Mouse (Mus musculus) mouse trophoblast stem cell (cell line): ENCODE results near the gene Mybbp1a.

Experiments
- in situ Hi-C, 2 experiments: fragments of 300-500 bp; cut with MseI, MboI; formaldehyde crosslinking; loops; 2 replicates in 1 of 2; 3 replicates in 1 of 2; pipeline ENCODE4 v1.15.1; 2025

Mybbp1a gene

DNA sequence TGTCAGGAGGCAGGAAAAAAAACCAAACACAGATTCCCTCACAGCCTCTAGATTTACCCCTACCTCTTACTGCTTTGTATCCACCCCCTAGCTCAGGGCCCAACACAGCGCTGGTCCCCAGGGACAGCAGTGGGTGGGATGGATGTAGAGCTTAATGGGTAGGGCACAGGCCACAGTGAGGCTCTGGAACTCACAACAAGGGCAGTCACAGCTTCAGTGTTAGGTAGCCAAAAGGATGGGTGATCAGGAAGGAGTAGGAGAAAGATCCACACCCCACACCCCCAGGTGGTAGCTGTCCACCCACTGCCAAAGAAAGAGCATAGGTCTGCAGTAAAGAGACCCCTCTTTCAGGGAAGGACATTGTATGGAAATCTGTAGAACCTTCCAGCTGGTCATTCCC lies 36.5 kb downstream of the Mybbp1a start:
- in situ Hi-C loops = no loop called here

- in situ Hi-C loops = no loop called here
Observed at GRCm38 (mm10) chr11:72478228-72478627, 37.1 kb downstream of the Mybbp1a start.

- in situ Hi-C loops = no loop called here
Observed at GRCm38 (mm10) chr11:72479499-72479898, 38.3 kb downstream of the Mybbp1a start.

DNA sequence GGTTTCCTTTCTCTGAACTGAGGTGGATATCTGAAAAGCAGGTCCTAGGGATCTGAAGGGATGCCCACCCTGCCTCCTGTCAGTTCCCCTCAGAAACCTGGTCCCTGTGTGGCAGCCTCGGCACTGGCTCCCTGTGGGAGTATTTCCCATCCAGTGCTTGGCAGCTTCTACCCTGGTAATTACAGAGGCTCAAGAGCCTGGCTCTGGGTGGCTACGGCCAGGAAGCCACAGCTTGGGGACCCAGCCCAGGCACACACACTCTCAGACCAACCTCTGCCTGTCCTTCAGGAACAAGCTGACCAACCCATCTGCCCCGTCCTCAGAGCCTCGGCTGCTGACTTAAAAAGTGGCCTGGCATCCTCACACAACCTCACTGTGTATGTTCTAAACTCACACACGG lies 40.2 kb downstream of the Mybbp1a start:
- in situ Hi-C loops = no loop called here

DNA sequence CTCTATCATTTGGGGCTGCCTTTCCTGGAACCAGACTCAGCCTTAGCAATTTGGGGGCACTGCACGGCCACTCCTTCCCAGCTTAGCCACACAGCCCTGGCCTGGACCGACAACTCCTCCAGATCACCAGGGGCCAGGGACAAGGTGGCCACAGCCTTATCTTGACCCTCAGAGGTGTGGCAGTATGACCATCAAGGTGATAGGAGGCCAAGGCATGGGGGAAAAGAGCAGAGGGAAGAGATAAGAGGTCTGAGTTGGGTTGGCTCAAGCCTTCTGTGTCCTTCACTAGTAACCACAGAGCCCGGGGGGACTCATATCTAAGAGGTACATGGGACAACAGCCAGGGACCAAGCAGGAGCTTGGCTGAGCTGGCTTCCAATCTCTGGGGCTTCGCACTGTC lies 40.8 kb downstream of the Mybbp1a start:
- in situ Hi-C loops = no loop called here

GRCm38 (mm10) chr11:72484549-72484948 lies 43.4 kb downstream of the Mybbp1a start:
- in situ Hi-C loops = no loop called here

DNA sequence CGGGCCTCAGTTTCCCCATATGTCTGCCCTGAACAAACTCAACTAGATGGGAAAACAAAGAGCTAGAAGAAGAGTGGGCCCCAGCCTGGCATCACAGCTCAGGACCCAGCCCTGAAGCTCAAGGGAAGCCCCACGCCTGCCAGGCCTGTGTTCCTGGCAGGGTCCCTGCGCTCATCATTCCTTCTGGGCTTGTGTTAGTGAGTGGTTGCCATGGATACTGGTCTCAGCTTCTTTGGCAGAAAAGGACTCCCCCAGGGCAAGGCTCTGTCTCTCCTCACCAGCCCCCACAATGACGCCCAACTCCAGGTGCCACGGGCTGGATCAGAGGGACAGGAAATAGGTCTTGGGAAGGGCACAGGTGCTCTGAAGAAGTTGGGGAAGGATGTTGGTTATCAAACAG lies 44.0 kb downstream of the Mybbp1a start:
- in situ Hi-C loops = no loop called here

DNA sequence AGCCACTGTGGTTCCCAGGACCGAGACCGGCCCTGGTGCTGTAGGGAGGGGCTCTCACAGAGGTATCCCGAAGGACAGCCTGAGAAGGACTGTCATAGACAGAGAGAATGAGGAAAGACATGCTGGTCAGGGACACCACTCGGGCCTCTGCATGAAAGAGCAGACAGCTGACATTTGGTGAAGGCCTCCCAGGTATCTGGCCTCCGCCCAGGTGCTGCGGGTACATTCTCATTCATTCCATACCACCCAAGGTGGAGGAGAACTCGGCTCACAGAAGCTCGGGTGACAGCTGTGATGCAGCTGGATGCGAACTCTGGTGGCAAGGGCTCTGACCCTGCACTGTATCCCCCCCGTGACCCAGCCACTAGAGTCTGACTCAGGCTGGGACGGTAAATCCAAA lies 44.8 kb downstream of the Mybbp1a start:
- in situ Hi-C loops = no loop called here

DNA sequence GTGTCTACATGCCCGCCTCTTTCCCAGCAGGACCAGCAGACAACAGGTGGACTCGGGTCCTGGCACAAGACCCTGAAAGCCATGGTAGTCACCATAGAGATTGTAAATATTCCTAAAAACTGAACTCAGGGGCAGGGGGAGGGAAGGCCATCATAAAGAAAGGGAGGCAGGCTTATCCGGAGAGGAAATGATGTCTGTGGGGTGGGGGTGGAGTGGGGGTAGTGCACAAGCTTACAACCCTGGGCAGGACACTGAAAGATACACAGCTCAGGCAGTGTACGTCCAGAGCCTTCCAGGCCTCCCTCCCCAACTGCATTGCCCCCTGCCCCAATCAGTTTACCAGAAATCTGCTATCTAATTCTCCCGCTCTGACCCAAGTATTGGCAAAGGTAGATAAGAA lies 46.0 kb downstream of the Mybbp1a start:
- in situ Hi-C loops = no loop called here

GRCm38 (mm10) chr11:72487739-72488138 lies 46.6 kb downstream of the Mybbp1a start:
- in situ Hi-C loops = no loop called here

- in situ Hi-C loops = no loop called here
Observed at GRCm38 (mm10) chr11:72488753-72489271, 47.7 kb downstream of the Mybbp1a start.

GRCm38 (mm10) chr11:72489397-72489796 lies 48.2 kb downstream of the Mybbp1a start:
- in situ Hi-C loops = no loop called here

GRCm38 (mm10) chr11:72489881-72490301 lies 48.7 kb downstream of the Mybbp1a start, which contains the start of gene Spns2:
Spns2 (minus strand) TSS chr11:72489904.
- in situ Hi-C loops = no loop called here

DNA sequence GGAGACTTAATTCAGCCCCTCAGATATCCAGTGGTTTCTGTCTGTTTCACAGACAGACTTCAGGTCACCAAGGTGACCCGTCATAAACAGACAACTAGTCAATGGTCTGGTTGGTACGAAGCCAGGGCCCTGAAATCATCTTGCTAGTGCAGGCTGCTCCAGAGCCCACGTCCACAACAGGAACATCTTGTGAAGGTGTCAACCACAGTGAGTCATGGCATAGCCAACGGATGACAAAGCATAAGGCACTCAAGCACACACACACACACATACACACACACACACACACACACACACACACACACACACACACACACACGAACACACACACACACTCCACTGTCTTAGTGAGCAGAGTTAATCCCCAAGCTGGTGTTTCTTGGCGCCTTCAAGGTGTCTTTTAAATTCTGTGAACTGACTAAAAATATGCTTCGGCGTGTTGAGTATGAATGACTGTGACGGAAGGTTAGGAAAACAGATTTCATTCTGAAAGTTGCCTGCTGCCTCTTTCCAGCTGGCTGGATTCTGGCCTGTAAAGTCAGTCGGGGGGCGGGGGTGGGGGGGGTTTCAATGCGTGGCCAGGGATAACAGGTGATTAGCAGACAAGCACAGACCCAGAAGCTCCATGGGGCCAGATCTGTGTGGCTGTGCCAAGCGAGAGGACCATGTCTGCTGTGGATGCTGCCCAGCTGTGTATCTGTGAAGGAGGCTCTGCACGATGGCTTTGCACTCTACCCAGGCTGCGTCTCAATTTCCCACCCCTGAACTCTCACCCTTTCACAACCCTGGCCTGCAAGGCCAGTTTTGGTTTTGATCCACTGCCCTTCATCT lies 50.2 kb downstream of the Mybbp1a start:
- in situ Hi-C loops = no loop called here

DNA sequence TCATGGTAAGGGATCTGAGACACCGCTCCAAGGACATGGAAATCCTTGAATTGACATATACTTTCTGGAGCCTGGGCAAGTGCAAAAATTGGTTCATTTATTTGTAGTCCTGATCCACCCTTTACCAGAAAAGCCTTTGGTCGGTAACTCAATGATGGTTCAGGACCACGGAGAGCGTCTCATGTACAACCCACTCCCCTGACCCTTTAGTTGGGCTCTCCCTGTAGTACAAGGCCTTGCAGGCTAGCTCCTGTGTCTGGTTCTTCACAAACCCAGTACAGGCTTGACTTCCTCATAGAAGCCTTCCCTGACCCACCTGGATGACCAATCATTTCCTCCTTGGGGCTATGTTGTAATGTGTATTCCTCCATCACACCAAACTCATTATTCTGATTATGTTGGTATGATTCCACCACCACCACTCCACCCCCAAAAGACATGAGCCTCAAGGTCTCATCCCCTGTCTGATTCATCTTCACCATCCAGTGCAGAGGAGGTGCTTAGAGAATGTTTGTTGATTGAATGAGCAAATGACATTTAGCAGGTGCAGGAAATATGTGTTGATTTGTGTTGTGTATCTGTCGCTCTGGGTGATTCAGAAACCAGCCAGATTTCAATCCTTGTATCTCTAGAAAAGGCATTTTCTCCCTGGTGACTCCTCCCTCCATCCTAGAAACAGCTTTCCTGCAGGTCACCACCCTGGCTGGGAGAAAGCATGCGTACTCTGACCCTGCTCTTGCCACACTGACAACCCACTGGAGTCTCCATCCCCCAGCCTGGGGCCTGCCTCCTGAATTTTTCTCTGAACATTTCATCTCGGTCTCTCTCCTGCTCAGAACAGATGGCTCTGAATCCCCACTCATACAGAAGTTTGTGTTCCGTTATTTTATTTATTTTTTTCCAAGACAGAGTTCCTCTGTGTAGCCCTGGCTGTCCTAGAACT lies 53.2 kb downstream of the Mybbp1a start:
- in situ Hi-C loops = no loop called here

DNA sequence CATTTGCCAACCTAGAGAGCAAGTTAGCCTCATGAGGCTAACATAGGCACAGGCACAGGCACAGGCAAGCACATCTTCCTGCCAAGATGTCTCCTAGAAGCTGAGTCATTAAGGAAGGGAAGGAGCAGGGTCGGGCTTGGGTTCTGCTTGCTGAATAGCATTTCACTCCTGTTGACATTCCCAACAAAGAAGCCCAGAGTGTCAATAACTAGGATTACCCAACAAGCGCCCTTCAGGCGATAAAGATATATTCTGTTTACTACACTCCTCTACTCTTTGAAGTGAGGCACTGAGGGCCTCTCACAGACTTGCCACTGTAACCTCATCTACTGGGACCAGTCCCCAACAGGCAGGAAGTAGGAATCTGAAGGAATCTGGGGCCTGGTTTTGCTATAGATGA lies 54.9 kb downstream of the Mybbp1a start:
- in situ Hi-C loops = no loop called here

DNA sequence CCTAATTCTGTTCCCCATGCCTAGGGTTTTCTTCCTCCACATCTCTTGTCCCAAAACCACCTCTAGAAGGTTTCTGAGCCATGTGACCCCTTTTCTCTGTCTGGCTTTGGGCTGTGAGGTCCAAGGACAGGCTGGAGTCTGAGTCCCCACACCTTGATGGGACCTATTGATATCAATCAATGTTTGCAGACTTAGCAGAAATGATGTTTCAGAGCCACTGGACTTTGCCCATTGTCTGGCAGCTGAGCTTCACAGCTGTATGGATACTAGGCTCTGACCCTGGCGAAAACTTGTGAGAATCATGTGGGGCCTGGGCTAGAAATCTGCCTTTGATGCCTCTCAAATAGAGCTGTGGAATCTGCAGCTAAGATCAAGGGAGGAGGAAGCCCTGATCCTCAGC lies 55.6 kb downstream of the Mybbp1a start:
- in situ Hi-C loops = no loop called here

- in situ Hi-C loops = no loop called here
Observed at GRCm38 (mm10) chr11:72497367-72497766, 56.2 kb downstream of the Mybbp1a start.

- in situ Hi-C loops = no loop called here
Observed at GRCm38 (mm10) chr11:72500139-72500538, 59.0 kb downstream of the Mybbp1a start.
